Mouse (Mus musculus): ENCODE data around the gene Gm45062. TPM values are rescaled to one million over a fixed set of nuclear protein-coding genes. Genes with fewer than 3 reads are reported as not detected.
A peak's percentile ranks its signal among the peaks of the same experiment; 100 is the strongest.
"Not testable (repeated sequence)": the region's sequence is repeated elsewhere in the genome, so short reads cannot be mapped to it uniquely, and the experiment has no call there.

Gene Gm45062
- polyA plus RNA-seq, 1 experiment from 2014 or later = 9.2 TPM

DNA sequence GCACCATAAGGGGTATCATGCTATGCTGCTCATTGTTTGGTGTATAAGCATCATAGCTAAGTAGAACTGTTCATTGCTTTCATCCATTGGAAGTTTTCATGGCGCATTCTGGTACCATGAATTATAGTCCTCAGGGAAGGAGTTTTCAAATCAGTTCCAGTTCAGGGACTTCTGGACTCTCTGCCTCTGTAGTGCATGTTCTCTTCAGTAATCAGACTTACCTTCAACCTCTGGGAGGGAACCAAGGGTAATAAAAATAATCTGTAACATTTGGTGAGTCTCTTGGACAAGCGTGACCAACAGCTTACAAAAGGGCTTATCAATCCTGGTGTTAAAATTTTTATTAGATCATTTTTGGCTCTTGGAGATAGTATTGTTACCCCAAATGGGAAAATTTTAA lies 60.3 kb downstream of the Gm45062 start:
- WGBS = 88% methylated on average over 2 of the region's 2 CpGs
- Histone ChIP-seq H3K4me2 (no peak overlapping the region), H3K36me3 (no peaks in the 10 kb centered on the region), H3K27ac (ENCODE audit: poor library complexity, severe bottlenecking) (no peak overlapping the region), H3K9ac (no peak overlapping the region), H3K4me3 (no peak overlapping the region), H3K9me3 (replicated peaks) (no peaks in the 10 kb centered on the region), H3K4me1 (replicated peaks) (peaks cover 4% of the 10 kb centered on the region), H3K27me3 (replicated peaks) (no peaks in the 10 kb centered on the region)
- no peak for ATAC-seq (ENCODE audit: insufficient number of reproducible peaks, low FRiP score)

DNA sequence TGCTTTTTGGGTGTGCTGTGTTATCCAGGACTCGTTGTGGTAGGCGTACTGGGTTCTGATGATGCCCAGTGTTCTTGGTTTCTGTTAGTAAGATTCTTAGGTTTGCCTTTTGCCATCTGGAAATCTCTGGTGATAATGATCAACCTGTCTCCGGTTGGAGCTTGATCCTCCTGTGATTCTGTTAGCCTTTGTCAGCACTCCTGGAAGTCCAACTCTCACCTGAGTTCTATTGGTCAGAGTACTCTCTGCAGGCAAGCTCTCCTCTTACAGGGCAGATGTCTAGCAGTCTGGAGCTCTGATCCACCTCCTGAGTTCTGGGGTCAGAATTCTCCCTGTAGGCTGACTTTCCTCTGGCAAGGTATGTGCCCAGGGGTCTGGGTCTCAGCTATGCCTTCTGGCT lies 72.2 kb downstream of the Gm45062 start:
- not testable (repeated sequence) for ATAC-seq (ENCODE audit: insufficient number of reproducible peaks, low FRiP score); H3K9me3 ChIP-seq (replicated peaks); H3K27ac ChIP-seq (ENCODE audit: poor library complexity, severe bottlenecking); H3K4me2 ChIP-seq; H3K4me1 ChIP-seq (replicated peaks); H3K36me3 ChIP-seq; H3K4me3 ChIP-seq; H3K9ac ChIP-seq; H3K27me3 ChIP-seq (replicated peaks)
- WGBS = 92% methylated on average over 3 of the region's 3 CpGs

GRCm38 (mm10) chr6:8333380-8333779 lies 74.1 kb downstream of the Gm45062 start:
- Histone ChIP-seq H3K27ac (ENCODE audit: poor library complexity, severe bottlenecking) (no peak overlapping the region), H3K36me3 (no peaks in the 10 kb centered on the region), H3K9me3 (replicated peaks) (no peaks in the 10 kb centered on the region), H3K4me3 (no peak overlapping the region), H3K9ac (no peak overlapping the region), H3K27me3 (replicated peaks) (no peaks in the 10 kb centered on the region), H3K4me1 (replicated peaks) (0 out of 2 replicates have a peak, but pooled peaks cover 3% of the 10 kb centered on the region), H3K4me2 (no peak overlapping the region)
- 96% methylated on average over 1 of the region's 1 CpGs for WGBS
- ATAC-seq (ENCODE audit: insufficient number of reproducible peaks, low FRiP score) = no peak

- no peak for ATAC-seq (ENCODE audit: insufficient number of reproducible peaks, low FRiP score)
- H3K27ac ChIP-seq (ENCODE audit: poor library complexity, severe bottlenecking) = no peak overlapping the region
- no peak overlapping the region for H3K4me3 ChIP-seq
- 0 out of 2 replicates have a peak, but pooled peaks cover 3% of the 10 kb centered on the region for H3K4me1 ChIP-seq (replicated peaks)
- H3K9me3 ChIP-seq (replicated peaks) = no peaks in the 10 kb centered on the region
- H3K36me3 ChIP-seq = no peaks in the 10 kb centered on the region
- H3K4me2 ChIP-seq = 0 out of 2 replicates have a peak overlapping the region, but pooled peaks have one; percentile 15
- H3K9ac ChIP-seq = no peak overlapping the region
- no peaks in the 10 kb centered on the region for H3K27me3 ChIP-seq (replicated peaks)
- 78% methylated on average over 9 of the region's 9 CpGs for WGBS
Measured at GRCm38 (mm10) chr6:8336487-8337390, 77.5 kb downstream of the Gm45062 start.

DNA sequence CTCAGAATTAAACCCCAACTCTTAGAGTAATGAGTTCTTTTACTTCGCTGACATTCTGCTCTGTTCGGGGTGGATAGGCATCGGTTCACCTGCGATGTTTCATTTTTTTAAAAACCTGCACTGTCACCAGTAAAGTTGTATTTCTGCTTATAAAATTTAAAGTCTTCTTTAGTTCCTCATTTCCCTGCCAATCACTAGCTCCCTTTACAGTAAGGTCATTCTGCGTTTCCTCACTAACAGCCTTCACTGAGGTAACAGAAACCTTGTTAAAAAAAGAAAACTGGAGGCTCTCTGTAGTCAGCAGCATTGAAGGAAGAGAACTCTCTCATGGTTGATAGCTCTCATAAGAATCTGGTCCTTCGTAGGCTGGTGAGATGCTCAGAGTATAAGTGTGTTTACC lies 80.2 kb downstream of the Gm45062 start:
- H3K27ac ChIP-seq (ENCODE audit: poor library complexity, severe bottlenecking) = no peak overlapping the region
- no peaks in the 10 kb centered on the region for H3K36me3 ChIP-seq
- no peak for ATAC-seq (ENCODE audit: insufficient number of reproducible peaks, low FRiP score)
- H3K4me3 ChIP-seq = no peak overlapping the region
- no peak overlapping the region for H3K9ac ChIP-seq
- no peak overlapping the region for H3K4me2 ChIP-seq
- H3K9me3 ChIP-seq (replicated peaks) = no peaks in the 10 kb centered on the region
- no peaks in the 10 kb centered on the region for H3K27me3 ChIP-seq (replicated peaks)
- 84% methylated on average over 6 of the region's 6 CpGs for WGBS
- 0 out of 2 replicates have a peak, but pooled peaks cover 3% of the 10 kb centered on the region for H3K4me1 ChIP-seq (replicated peaks)

DNA sequence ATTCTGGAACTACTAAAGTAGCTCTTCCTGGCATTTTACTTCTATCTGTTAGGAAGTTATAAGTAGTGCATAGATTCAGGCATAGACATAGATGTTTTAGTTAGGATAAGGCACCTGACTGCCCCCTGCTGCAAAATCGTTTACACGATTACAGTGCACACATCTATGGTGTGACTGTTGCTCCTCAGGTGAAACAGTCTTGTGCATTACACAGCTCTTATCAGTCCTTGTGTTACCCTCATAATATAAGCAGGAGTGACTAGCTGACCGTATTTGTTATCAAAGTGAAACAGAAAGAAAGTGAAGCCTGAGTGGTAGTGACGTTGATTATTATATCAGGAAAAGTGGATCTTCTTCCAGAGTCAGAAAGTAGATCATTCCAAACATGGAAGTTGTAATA lies 84.0 kb downstream of the Gm45062 start:
- Histone ChIP-seq H3K4me3 (no peak overlapping the region), H3K9me3 (replicated peaks) (no peaks in the 10 kb centered on the region), H3K36me3 (no peaks in the 10 kb centered on the region), H3K4me1 (replicated peaks) (peaks cover 6% of the 10 kb centered on the region; the same call in 1 of the 2 replicates), H3K4me2 (no peak overlapping the region), H3K27ac (ENCODE audit: poor library complexity, severe bottlenecking) (no peak overlapping the region), H3K9ac (no peak overlapping the region), H3K27me3 (replicated peaks) (no peaks in the 10 kb centered on the region)
- ATAC-seq (ENCODE audit: insufficient number of reproducible peaks, low FRiP score) = no peak
- 77% methylated on average over 4 of the region's 4 CpGs for WGBS

- Histone ChIP-seq H3K9me3 (replicated peaks) (no peaks in the 10 kb centered on the region), H3K4me3 (no peak overlapping the region), H3K27ac (ENCODE audit: poor library complexity, severe bottlenecking) (no peak overlapping the region), H3K4me2 (no peak overlapping the region), H3K36me3 (no peaks in the 10 kb centered on the region), H3K9ac (no peak overlapping the region), H3K4me1 (replicated peaks) (peaks cover 6% of the 10 kb centered on the region; the same call in 1 of the 2 replicates), H3K27me3 (replicated peaks) (no peaks in the 10 kb centered on the region)
- peak; percentile 93 for ATAC-seq (ENCODE audit: insufficient number of reproducible peaks, low FRiP score)
- WGBS = 71% methylated on average over 5 of the region's 5 CpGs
Measured at GRCm38 (mm10) chr6:8345219-8345856, 86.1 kb downstream of the Gm45062 start.

DNA sequence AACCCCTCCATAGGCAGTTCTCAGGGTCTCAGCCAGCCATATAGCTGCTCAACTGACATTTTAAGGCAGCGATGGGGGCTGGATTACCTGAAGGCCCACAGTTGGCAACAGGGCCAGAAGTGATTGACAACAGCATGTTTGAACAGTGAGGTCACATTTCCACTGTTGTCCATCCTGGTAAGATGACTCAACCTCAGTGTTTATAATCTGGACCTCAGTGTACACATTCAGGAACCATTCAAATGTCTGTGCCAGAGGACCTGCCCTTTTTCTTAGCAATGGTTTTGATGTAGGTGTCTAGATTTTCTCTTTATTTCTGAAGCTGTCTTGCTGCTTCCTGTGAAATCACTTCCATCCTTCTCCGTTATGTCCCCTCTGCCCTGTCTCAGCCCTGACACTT lies 87.9 kb downstream of the Gm45062 start:
- no peaks in the 10 kb centered on the region for H3K27me3 ChIP-seq (replicated peaks)
- no peak overlapping the region for H3K27ac ChIP-seq (ENCODE audit: poor library complexity, severe bottlenecking)
- no peak for ATAC-seq (ENCODE audit: insufficient number of reproducible peaks, low FRiP score)
- no peaks in the 10 kb centered on the region for H3K36me3 ChIP-seq
- no peak overlapping the region for H3K4me2 ChIP-seq
- H3K9ac ChIP-seq = no peak overlapping the region
- peaks cover 6% of the 10 kb centered on the region; the same call in 1 of the 2 replicates for H3K4me1 ChIP-seq (replicated peaks)
- no peak overlapping the region for H3K4me3 ChIP-seq
- H3K9me3 ChIP-seq (replicated peaks) = no peaks in the 10 kb centered on the region
- 74% methylated on average over 2 of the region's 2 CpGs for WGBS

- H3K36me3 ChIP-seq = no peaks in the 10 kb centered on the region
- H3K4me1 ChIP-seq (replicated peaks) = peaks cover 6% of the 10 kb centered on the region; the same call in 1 of the 2 replicates
- no peaks in the 10 kb centered on the region for H3K27me3 ChIP-seq (replicated peaks)
- H3K9ac ChIP-seq = no peak overlapping the region
- whole genome bisulfite sequencing = 84% methylated on average over 1 of the region's 1 CpGs
- no peaks in the 10 kb centered on the region for H3K9me3 ChIP-seq (replicated peaks)
- no peak for ATAC-seq (ENCODE audit: insufficient number of reproducible peaks, low FRiP score)
- no peak overlapping the region for H3K27ac ChIP-seq (ENCODE audit: poor library complexity, severe bottlenecking)
- no peak overlapping the region for H3K4me2 ChIP-seq
- H3K4me3 ChIP-seq = no peak overlapping the region
Measured at GRCm38 (mm10) chr6:8348344-8348743, 89.1 kb downstream of the Gm45062 start.

DNA sequence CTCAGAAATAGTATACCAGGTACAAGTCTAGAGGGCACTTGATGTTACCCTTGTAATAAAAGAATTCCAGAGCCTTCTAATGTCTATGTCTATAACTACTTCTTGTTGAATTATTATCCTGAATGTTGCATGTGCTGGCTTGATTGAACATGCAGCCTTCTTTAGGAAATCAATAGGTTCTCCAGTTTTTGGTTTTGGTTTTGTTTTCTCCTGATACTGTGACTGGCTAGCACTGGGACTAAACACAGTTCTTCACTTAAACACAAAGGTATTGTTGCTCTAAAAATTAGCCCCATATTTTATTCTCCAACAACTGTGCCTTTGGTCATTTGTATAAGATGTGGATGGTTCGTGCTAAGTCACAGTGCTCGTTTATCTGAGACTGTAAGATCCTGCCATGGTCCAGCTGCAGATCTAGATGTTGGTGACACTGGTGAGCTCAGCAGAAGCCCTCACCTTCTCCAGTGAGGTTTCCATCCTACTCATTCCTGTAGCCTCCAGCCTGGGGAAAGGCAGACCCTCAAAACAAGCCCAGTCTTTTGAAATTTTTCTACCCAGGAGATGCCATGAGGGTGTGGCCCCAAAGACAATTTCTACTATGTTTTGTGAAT lies 89.9 kb downstream of the Gm45062 start:
- H3K27me3 ChIP-seq (replicated peaks) = no peaks in the 10 kb centered on the region
- H3K27ac ChIP-seq (ENCODE audit: poor library complexity, severe bottlenecking) = no peak overlapping the region
- no peak overlapping the region for H3K4me3 ChIP-seq
- no peak for ATAC-seq (ENCODE audit: insufficient number of reproducible peaks, low FRiP score)
- H3K9ac ChIP-seq = no peak overlapping the region
- H3K36me3 ChIP-seq = no peaks in the 10 kb centered on the region
- H3K4me1 ChIP-seq (replicated peaks) = peaks cover 6% of the 10 kb centered on the region; the same call in 1 of the 2 replicates
- H3K4me2 ChIP-seq = no peak overlapping the region
- no peaks in the 10 kb centered on the region for H3K9me3 ChIP-seq (replicated peaks)
- WGBS = 77% methylated on average over 2 of the region's 2 CpGs

GRCm38 (mm10) chr6:8351507-8351906 lies 92.3 kb downstream of the Gm45062 start:
- Histone ChIP-seq H3K9ac (no peak overlapping the region), H3K9me3 (replicated peaks) (no peaks in the 10 kb centered on the region), H3K27me3 (replicated peaks) (no peaks in the 10 kb centered on the region), H3K4me3 (no peak overlapping the region), H3K4me1 (replicated peaks) (peaks cover 6% of the 10 kb centered on the region; the same call in 1 of the 2 replicates), H3K4me2 (no peak overlapping the region), H3K36me3 (no peaks in the 10 kb centered on the region), H3K27ac (ENCODE audit: poor library complexity, severe bottlenecking) (no peak overlapping the region)
- WGBS = 82% methylated on average over 2 of the region's 2 CpGs
- ATAC-seq (ENCODE audit: insufficient number of reproducible peaks, low FRiP score) = no peak

Measured in heart, embryonic 12.5 days (tissue).